In genomic region chr4:118642346-118643190, GRCm38 (mm10) we compare ENCODE assay signal across 10 mouse cellular contexts. TPM values are rescaled to one million over a fixed set of nuclear protein-coding genes. Genes with fewer than 3 reads are reported as not detected.
DNase-seq lines count a peak whose midpoint lies in the region; ATAC-seq lines count a peak whose summit lies in the region.
"Had no signal": no experiment of that assay in that cellular context is flagged by ENCODE, and none has a peak within 500 bp of the region (broad histone marks: within the 10 kb centered on the region; RNA-seq: fewer than 3 reads in every experiment).

No protein-coding gene starts in this region.

- no peaks in the 10 kb centered on the region for H3K9me3 ChIP-seq in heart, embryonic 14.5 days (ENCODE audit: control insufficient read depth, low read length)
- no peaks in the 10 kb centered on the region for H3K9me3 ChIP-seq in heart, embryonic 15.5 days (replicated peaks)
- H3K9me3 ChIP-seq in neural tube, embryonic 15.5 days (replicated peaks), result no peaks in the 10 kb centered on the region

- no peak for ATAC-seq in heart, embryonic 14.5 days (ENCODE audit: insufficient number of reproducible peaks, insufficient read depth, low FRiP score, low read depth)
- ATAC-seq in heart, embryonic 15.5 days (replicated peaks; ENCODE audit: insufficient number of reproducible peaks, insufficient read depth, low FRiP score, low read depth), result no peak
- peak; percentile 77 for ATAC-seq in neural tube, embryonic 15.5 days (ENCODE audit: low FRiP score)
- ATAC-seq: Patski had no signal

- H3K36me3 ChIP-seq in heart, embryonic 14.5 days (ENCODE audit: control insufficient read depth, insufficient read depth, low read length), result no peaks in the 10 kb centered on the region
- no peaks in the 10 kb centered on the region for H3K36me3 ChIP-seq in heart, embryonic 15.5 days
- no peaks in the 10 kb centered on the region for H3K36me3 ChIP-seq in neural tube, embryonic 15.5 days

- intact Hi-C loops in heart, postnatal 25 days (cut with DNase I), result no loop called here

- H3K4me3 ChIP-seq in heart, embryonic 14.5 days (ENCODE audit: control insufficient read depth in 1 of 2, insufficient read depth in 1 of 2, low read depth in 1 of 2, low read length in 2 of 2), result no peak overlapping the region
- H3K4me3 ChIP-seq in heart, embryonic 15.5 days, result no peak overlapping the region
- no peak overlapping the region for H3K4me3 ChIP-seq in neural tube, embryonic 15.5 days (replicated peaks)

- DNase-seq in heart, postnatal 25 days (ENCODE audit: low spot score), result no peak
- peak; percentile 30 for DNase-seq in lung, postnatal 10 days
- no peak for DNase-seq in lung, adult 18-20 months
- no peak for DNase-seq in adrenal gland, adult 8-10 months
- DNase-seq in thymus, postnatal 25 days, result no peak
- DNase-seq: cerebellum, adult 8-10 months had no signal

- H3K9ac ChIP-seq in heart, embryonic 14.5 days (ENCODE audit: low read length), result no peak overlapping the region
- H3K9ac ChIP-seq in heart, embryonic 15.5 days, result no peak overlapping the region
- no peak overlapping the region for H3K9ac ChIP-seq in neural tube, embryonic 15.5 days (replicated peaks)

- H3K4me2 ChIP-seq in heart, embryonic 14.5 days (ENCODE audit: low read length), result peak overlapping the region; percentile 18; the same call in 1 of the 2 replicates
- H3K4me2 ChIP-seq in heart, embryonic 15.5 days, result peak overlapping the region; percentile 26; the same call in 1 of the 2 replicates
- peak overlapping the region; percentile 22 for H3K4me2 ChIP-seq in neural tube, embryonic 15.5 days

- 40% methylated on average over 20 of the region's 20 CpGs for WGBS in heart, embryonic 14.5 days
- 39% methylated on average over 20 of the region's 20 CpGs for WGBS in heart, embryonic 15.5 days
- 36% methylated on average over 20 of the region's 20 CpGs for WGBS in neural tube, embryonic 15.5 days

- no peaks in the 10 kb centered on the region for H3K27me3 ChIP-seq in heart, embryonic 14.5 days (ENCODE audit: control insufficient read depth, insufficient read depth, low read length)
- no peaks in the 10 kb centered on the region for H3K27me3 ChIP-seq in heart, embryonic 15.5 days
- no peaks in the 10 kb centered on the region for H3K27me3 ChIP-seq in neural tube, embryonic 15.5 days (replicated peaks)

- H3K4me1 ChIP-seq in heart, embryonic 14.5 days (ENCODE audit: control insufficient read depth in 2 of 2, insufficient read depth in 2 of 2, low read length in 2 of 2), result no peaks in the 10 kb centered on the region; a peak in 1 of 4 replicates
- 0 out of 2 replicates have a peak, but pooled peaks cover 6% of the 10 kb centered on the region for H3K4me1 ChIP-seq in heart, embryonic 15.5 days (replicated peaks)
- H3K4me1 ChIP-seq in neural tube, embryonic 15.5 days, result peaks cover 11% of the 10 kb centered on the region

- H3K27ac ChIP-seq in heart, embryonic 14.5 days (replicated peaks in 1 of 2; ENCODE audit: control insufficient read depth in 1 of 2, insufficient read depth in 1 of 2, low read depth in 2 of 2, low read length in 2 of 2), result no peak overlapping the region
- peak overlapping the region; percentile 32 for H3K27ac ChIP-seq in heart, embryonic 15.5 days
- 0 out of 2 replicates have a peak overlapping the region, but pooled peaks have one; percentile 7 for H3K27ac ChIP-seq in neural tube, embryonic 15.5 days (replicated peaks)

RNA-seq across cellular contexts. Expression of gene Olfr62, which starts 16.2 kb away (rescaled TPM):
- polyA plus RNA-seq in heart, embryonic 14.5 days (2014; fragmentation: Nextera tagmentation; extraction: Ambion mirVana), result not detected in 2 replicates
- total RNA-seq in heart, postnatal 25 days (2021), result not detected
- polyA plus RNA-seq in heart, embryonic 15.5 days (2015; fragmentation: Nextera tagmentation; extraction: Ambion mirVana), result not detected in 2 replicates
- not detected in 2 replicates for polyA plus RNA-seq in neural tube, embryonic 15.5 days (2015; fragmentation: Nextera tagmentation; extraction: Ambion mirVana)
- not detected for total RNA-seq in adrenal gland, adult 8-10 months (2022)
- polyA plus RNA-seq: Patski had no signal

RNA-seq across cellular contexts. Expression of gene Ebna1bp2, which starts 22.0 kb away (rescaled TPM):
- 80.5 and 86.0 TPM in 2 replicates for polyA plus RNA-seq in heart, embryonic 14.5 days (2014; fragmentation: Nextera tagmentation; extraction: Ambion mirVana)
- 10 to 100 TPM; 36.6 to 38.2 TPM for total RNA-seq in heart, postnatal 25 days (2021)
- polyA plus RNA-seq in heart, embryonic 15.5 days (2015; fragmentation: Nextera tagmentation; extraction: Ambion mirVana), result 77.8 and 78.4 TPM in 2 replicates
- 84.7 and 102 TPM in 2 replicates for polyA plus RNA-seq in neural tube, embryonic 15.5 days (2015; fragmentation: Nextera tagmentation; extraction: Ambion mirVana)
- 10 to 100 TPM; 69.8 to 83.0 (median 76.6) TPM for total RNA-seq in adrenal gland, adult 8-10 months (2022)

RNA-seq across cellular contexts. Expression of gene Cfap57, which starts 22.0 kb away (rescaled TPM):
- 0.16 and 0.22 TPM in 2 replicates for polyA plus RNA-seq in heart, embryonic 14.5 days (2014; fragmentation: Nextera tagmentation; extraction: Ambion mirVana)
- total RNA-seq in heart, postnatal 25 days (2021), result under 1 TPM in 1 of 2 experiments, not detected in 1; 0.05 TPM
- polyA plus RNA-seq in heart, embryonic 15.5 days (2015; fragmentation: Nextera tagmentation; extraction: Ambion mirVana), result 0.25 and 0.39 TPM in 2 replicates
- 1.3 and 1.5 TPM in 2 replicates for polyA plus RNA-seq in neural tube, embryonic 15.5 days (2015; fragmentation: Nextera tagmentation; extraction: Ambion mirVana)
- total RNA-seq in adrenal gland, adult 8-10 months (2022), result under 1 TPM in 2 of 4 experiments, not detected in 2; 0.06 to 0.22 TPM

RNA-seq across cellular contexts. Expression of gene Olfr1342, which starts 50.0 kb away (rescaled TPM):
- not detected in 2 replicates for polyA plus RNA-seq in heart, embryonic 14.5 days (2014; fragmentation: Nextera tagmentation; extraction: Ambion mirVana)
- total RNA-seq in heart, postnatal 25 days (2021), result not detected
- not detected in 2 replicates for polyA plus RNA-seq in heart, embryonic 15.5 days (2015; fragmentation: Nextera tagmentation; extraction: Ambion mirVana)
- polyA plus RNA-seq in neural tube, embryonic 15.5 days (2015; fragmentation: Nextera tagmentation; extraction: Ambion mirVana), result not detected in 2 replicates
- total RNA-seq in adrenal gland, adult 8-10 months (2022), result not detected
- polyA plus RNA-seq: Patski had no signal

Comparison
In these comparisons a context has a peak if more than half of its experiments do, and no peak if none do; other contexts are left out.
1. H3K27ac ChIP-seq: peak in heart, embryonic 15.5 days (single experiment) and neural tube, embryonic 15.5 days (single experiment); none in heart, embryonic 14.5 days (0 of 2).
2. Peak in every context shown above with its lines, with median percentiles within 50 percentile points of each other: H3K4me2 ChIP-seq.